Mouse (Mus musculus) hindbrain, embryonic 10.5 days (tissue): ENCODE results near the gene Dnah12. TPM values are rescaled to one million over a fixed set of nuclear protein-coding genes. Genes with fewer than 3 reads are reported as not detected.
"Not testable (repeated sequence)": the region's sequence is repeated elsewhere in the genome, so short reads cannot be mapped to it uniquely, and the experiment has no call there.

Experiments
- DNase-seq: peaks from one replicate; pipeline ENCODE4 v3.0.0-alpha.2; 2017; ENCODE audit warnings: low spot score
- H3K27ac ChIP-seq: fragments of 300-500 bp; sonication (generic); 2 replicates; pipeline ENCODE4 v1.5.1; 2016; ENCODE audit warnings: mild to moderate bottlenecking, moderate library complexity
- H3K27me3 ChIP-seq: fragments of 300-500 bp; sonication (generic); 2 replicates; pipeline ENCODE4 v1.6.1; 2016; ENCODE audit warnings: mild to moderate bottlenecking; ENCODE audit not compliant: poor library complexity, insufficient read depth, severe bottlenecking
- H3K36me3 ChIP-seq: fragments of 300-500 bp; sonication (generic); 2 replicates; pipeline ENCODE4 v1.6.1; 2016; ENCODE audit warnings: mild to moderate bottlenecking, moderate library complexity
- H3K4me1 ChIP-seq: fragments of 300-500 bp; sonication (generic); replicated peaks from 2 replicates; pipeline ENCODE4 v1.6.1; 2016; ENCODE audit warnings: mild to moderate bottlenecking
- H3K4me3 ChIP-seq: fragments of 300-500 bp; sonication (generic); 2 replicates; pipeline ENCODE4 v1.5.1; 2016; ENCODE audit warnings: mild to moderate bottlenecking, moderate library complexity
- H3K9me3 ChIP-seq: fragments of 300-500 bp; sonication (generic); 2 replicates; pipeline ENCODE4 v1.6.1; 2016; ENCODE audit warnings: mild to moderate bottlenecking, moderate library complexity
- WGBS: fragments of 180-500 bp; shearing (Covaris S2); methylation state at CpG from one replicate; pipeline ENCODE4 v1.1.7; 2016; 5-methylcytosine and 5-hydroxymethylcytosine counted together
- polyA plus RNA-seq: library from polyadenylated mRNA; unstranded; fragments of >200 nt; fragmentation: Nextera tagmentation; extraction: Ambion mirVana; gene quantifications from 2 replicates; pipeline ENCODE4 v1.2.1, GENCODE M21; 2016

Gene Dnah12
- polyA plus RNA-seq, 1 experiment from 2014 or later, result 0.09 TPM

DNA sequence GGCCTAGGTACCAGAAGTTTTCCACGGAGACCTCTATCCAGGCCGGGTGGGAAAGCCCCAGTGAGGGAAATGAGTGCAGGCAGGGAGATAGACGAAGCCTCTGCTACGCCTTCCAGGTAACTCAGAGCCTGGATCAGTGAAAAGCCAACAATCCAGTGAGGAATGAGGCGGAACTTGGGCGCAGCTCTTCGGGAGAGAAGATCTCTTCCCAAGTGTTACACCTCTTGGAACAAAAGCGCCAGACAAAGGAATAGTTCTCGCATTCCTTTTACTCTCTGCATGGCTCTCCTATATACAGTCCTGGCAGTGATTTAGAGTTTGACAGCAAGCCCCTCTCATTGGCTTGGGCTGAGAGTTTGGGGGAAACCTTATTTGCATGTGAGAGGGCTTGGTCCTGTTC is 217.4 kb downstream of the Dnah12 start:
- H3K36me3 ChIP-seq, H3K9me3 ChIP-seq, H3K27ac ChIP-seq, H3K4me3 ChIP-seq, H3K27me3 ChIP-seq, H3K4me1 ChIP-seq, DNase-seq: not testable (repeated sequence)
- WGBS, result 55% methylated on average over 9 of the region's 9 CpGs

DNA sequence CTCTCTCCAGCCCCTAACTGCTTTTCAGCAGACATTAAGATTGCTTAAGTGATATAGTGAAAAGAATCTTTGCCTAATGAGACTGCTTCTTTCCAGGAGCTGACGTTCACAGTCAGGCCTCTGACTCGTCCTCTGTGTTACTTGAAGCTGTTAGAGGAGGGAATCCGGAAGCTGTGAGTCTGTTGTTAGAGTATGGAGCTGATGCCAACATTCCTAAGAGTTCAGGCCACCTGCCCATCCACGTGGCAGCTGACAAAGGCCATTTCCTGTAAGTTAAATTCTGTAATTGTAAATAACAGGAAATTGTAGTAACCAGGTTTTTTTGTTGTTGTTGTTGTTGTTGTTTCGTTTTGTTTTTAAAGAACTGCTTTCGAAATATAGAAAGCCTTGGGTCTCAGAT is 218.1 kb downstream of the Dnah12 start:
- no peak overlapping the region for H3K4me3 ChIP-seq
- no peak overlapping the region for H3K27ac ChIP-seq
- no peaks in the 10 kb centered on the region for H3K27me3 ChIP-seq
- 80% methylated on average over 6 of the region's 6 CpGs for WGBS
- no peaks in the 10 kb centered on the region for H3K36me3 ChIP-seq
- DNase-seq, result no peak
- peaks cover 6% of the 10 kb centered on the region; the same call in 1 of the 2 replicates for H3K4me1 ChIP-seq
- H3K9me3 ChIP-seq, result no peaks in the 10 kb centered on the region

DNA sequence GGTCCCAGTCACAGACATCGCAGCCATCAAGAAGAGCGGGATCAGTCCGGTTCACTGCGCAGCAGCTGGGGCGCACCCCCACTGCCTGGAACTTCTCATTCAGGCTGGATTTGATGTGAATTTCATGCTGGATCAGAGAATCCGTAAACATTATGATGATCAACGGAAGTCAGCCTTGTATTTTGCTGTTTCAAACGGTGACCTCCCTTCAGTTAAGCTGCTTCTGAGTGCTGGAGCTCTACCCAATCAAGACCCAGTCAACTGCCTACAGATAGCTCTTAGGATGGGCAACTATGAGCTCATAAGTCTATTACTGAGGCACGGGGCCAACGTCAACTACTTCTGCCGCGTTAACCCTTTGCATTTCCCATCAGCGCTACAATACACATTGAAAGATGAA is 218.8 kb downstream of the Dnah12 start:
- no peak for DNase-seq
- no peak overlapping the region for H3K4me3 ChIP-seq
- H3K9me3 ChIP-seq, result no peaks in the 10 kb centered on the region
- peaks cover 6% of the 10 kb centered on the region; the same call in 1 of the 2 replicates for H3K4me1 ChIP-seq
- no peaks in the 10 kb centered on the region for H3K27me3 ChIP-seq
- WGBS, result 94% methylated on average over 13 of the region's 13 CpGs
- no peak overlapping the region for H3K27ac ChIP-seq
- no peaks in the 10 kb centered on the region for H3K36me3 ChIP-seq

DNA sequence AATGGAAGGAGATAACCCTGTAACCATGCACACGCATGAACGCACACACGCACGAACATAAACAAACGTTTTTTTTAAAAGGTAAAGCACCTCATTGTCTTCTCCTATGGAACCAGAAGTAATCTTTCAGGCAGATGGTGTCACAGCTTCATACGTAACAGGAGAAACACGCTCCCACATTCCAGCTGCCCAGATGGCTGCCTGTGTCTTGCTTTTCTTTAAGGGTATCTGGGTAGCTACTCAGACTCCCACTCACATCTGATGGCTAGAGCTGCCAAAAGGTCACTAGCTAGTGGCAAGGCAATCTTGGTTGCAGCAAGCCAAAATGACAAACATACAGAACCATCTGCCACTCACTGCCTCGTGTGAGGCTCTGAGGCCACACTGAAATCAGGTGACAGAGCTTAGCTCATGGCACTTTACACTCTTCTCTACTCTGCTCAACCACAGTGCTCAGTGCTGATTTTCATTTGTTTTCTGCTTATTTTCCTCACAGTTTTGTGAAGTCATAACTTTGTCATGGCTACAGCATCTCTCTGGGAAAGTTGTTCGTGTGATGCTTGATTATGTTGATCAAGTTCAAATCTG is 220.7 kb downstream of the Dnah12 start:
- H3K36me3 ChIP-seq, result peaks cover 7% of the 10 kb centered on the region
- no peaks in the 10 kb centered on the region for H3K9me3 ChIP-seq
- WGBS, result 73% methylated on average over 9 of the region's 9 CpGs
- no peak overlapping the region for H3K4me3 ChIP-seq
- peaks cover 6% of the 10 kb centered on the region; the same call in 1 of the 2 replicates for H3K4me1 ChIP-seq
- no peak for DNase-seq
- 0 out of 2 replicates have a peak overlapping the region, but pooled peaks have one; percentile 8 for H3K27ac ChIP-seq
- H3K27me3 ChIP-seq, result no peaks in the 10 kb centered on the region

DNA sequence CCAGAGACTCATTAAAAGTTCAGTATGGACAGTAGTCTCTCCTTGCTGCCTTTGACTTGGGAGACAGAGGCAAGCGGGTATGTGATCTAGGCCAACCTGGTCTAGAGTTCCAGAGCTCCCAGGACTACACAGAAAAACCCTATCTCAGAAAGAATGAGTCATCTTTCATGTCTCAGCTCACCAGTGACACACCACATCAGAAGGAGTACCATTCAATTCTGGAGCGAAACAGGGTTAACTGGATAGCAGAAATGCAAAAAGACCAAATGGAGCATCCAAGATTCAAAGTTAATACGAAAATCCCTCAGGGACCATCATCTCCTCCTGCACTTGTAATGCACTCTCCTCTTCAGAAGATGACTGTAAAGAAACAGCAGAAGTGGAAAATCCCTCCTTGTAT is 226.2 kb downstream of the Dnah12 start:
- DNase-seq, result no peak
- Histone ChIP-seq H3K9me3 (no peaks in the 10 kb centered on the region), H3K27ac (no peak overlapping the region), H3K4me3 (no peak overlapping the region), H3K27me3 (no peaks in the 10 kb centered on the region), H3K36me3 (peaks cover 44% of the 10 kb centered on the region), H3K4me1 (no peaks in the 10 kb centered on the region; the same call in 1 of the 2 replicates)
- 95% methylated on average over 3 of the region's 3 CpGs for WGBS

DNA sequence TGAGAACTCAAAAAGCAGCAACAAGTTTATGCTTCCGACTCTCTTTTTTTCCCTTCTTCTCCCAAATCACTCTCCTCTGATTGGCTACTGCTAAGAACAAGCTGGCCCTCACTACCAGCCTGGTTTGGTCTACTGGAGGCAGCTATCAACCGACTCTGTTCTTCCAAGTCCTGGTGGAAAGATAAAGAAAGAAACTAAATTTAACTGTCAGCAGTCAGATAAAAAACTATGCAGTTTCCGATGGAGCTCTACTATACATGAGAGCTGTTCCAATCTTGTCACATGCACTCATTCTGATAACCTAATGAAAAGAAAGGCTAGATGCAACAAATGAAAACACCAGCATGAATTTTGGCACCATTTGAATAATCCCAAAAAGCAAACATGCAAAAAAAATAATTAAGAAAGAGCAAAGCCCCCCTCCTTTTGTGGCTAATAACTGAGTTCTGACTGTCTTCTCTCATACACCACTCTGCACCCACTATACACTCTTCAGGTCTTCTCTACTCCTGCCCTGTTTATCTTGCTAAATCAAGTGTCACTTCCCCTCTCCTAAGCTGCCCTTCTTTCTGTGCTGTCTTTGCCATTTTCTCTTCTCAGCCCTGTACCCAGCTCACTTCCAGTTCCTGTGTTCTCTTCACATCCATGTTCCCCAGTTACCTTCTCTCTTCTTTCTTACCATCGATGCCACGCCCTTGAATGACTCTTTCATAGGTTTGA is 230.8 kb downstream of the Dnah12 start:
- Histone ChIP-seq H3K27ac (no peak overlapping the region), H3K27me3 (no peaks in the 10 kb centered on the region), H3K9me3 (no peaks in the 10 kb centered on the region), H3K4me1 (no peaks in the 10 kb centered on the region), H3K4me3 (no peak overlapping the region), H3K36me3 (peaks cover 66% of the 10 kb centered on the region)
- WGBS, result 91% methylated on average over 5 of the region's 5 CpGs
- DNase-seq, result no peak

DNA sequence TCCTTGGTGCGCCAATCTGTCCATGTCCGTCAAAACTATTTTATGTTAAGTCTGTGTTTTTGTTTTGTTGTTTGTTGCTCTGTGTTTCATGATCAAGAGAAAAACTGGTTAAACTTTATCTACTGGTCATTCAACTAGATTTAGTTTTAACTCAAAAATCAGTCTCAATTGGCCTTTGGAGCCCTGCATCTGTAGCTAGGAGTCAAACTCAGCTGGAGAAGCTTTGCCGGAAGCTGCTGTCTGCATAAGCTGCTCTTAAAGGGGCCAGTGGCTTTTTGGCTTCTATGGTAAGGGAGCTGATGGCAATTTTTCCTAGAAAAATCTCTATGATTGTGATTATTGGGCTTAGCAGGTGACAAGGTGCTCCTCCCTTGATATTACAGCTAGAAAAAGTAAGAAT is 241.8 kb downstream of the Dnah12 start:
- no peaks in the 10 kb centered on the region for H3K27me3 ChIP-seq
- H3K4me3 ChIP-seq, result no peak overlapping the region
- H3K9me3 ChIP-seq, result no peaks in the 10 kb centered on the region
- WGBS, result 90% methylated on average over 3 of the region's 3 CpGs
- H3K4me1 ChIP-seq, result no peaks in the 10 kb centered on the region
- no peak overlapping the region for H3K27ac ChIP-seq
- H3K36me3 ChIP-seq, result peaks cover 28% of the 10 kb centered on the region
- no peak for DNase-seq

DNA sequence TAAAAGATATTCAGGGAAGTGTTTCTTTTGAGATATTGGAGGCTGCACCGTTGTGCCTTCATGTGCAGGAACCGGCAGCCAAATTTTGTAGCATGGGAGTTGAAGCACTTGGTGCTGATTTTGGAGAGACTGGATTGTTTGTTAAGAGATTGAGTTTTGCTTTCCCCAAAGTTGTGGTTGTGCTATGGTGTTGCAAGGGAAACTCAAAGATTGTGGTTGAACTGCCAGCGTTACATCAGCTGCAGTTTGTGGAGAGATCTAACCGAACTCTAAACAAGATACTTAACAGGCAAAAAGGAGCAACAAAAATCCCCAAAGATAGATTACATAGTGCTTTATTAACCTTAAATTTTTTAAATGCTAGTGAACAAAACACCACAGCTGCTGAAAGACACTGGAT is 242.5 kb downstream of the Dnah12 start:
- 95% methylated on average over 4 of the region's 4 CpGs for WGBS
- Histone ChIP-seq H3K27me3 (no peaks in the 10 kb centered on the region), H3K27ac (no peak overlapping the region), H3K9me3 (no peaks in the 10 kb centered on the region), H3K4me1 (no peaks in the 10 kb centered on the region), H3K36me3 (peaks cover 33% of the 10 kb centered on the region), H3K4me3 (no peak overlapping the region)
- DNase-seq, result no peak

Other genes with a start within 250 kb of the Dnah12 start
- 13.8 and 14.4 TPM in 2 replicates for gene Slmap, start 158.3 kb upstream of the Dnah12 start, polyA plus RNA-seq
- 28.7 and 31.9 TPM in 2 replicates for gene Dennd6a, start 119.4 kb upstream of the Dnah12 start, polyA plus RNA-seq
- 477 and 484 TPM in 2 replicates for gene Arf4, start 55.2 kb upstream of the Dnah12 start, polyA plus RNA-seq
- gene Pde12, start 23.4 kb upstream of the Dnah12 start, polyA plus RNA-seq, result 11.5 and 12.0 TPM in 2 replicates
- gene Asb14, start 201.3 kb downstream of the Dnah12 start, polyA plus RNA-seq, result not detected in 2 replicates